Mouse (Mus musculus) forebrain, embryonic 10.5 days (tissue): ENCODE results near the gene Gm17359. TPM values are rescaled to one million over a fixed set of nuclear protein-coding genes. Genes with fewer than 3 reads are reported as not detected.

ENCODE experiments used
- DNase-seq: peaks from one replicate; pipeline ENCODE4 v3.0.0-alpha.2; 2017; ENCODE audit warnings: low spot score; ENCODE audit errors: extremely low spot score
- H3K27ac ChIP-seq: fragments of 300-500 bp; sonication (generic); 2 replicates; pipeline ENCODE4 v1.5.1; 2016; ENCODE audit warnings: mild to moderate bottlenecking
- H3K27me3 ChIP-seq: fragments of 300-500 bp; sonication (generic); 2 replicates; pipeline ENCODE4 v1.6.1; 2016; ENCODE audit warnings: mild to moderate bottlenecking; ENCODE audit not compliant: poor library complexity, severe bottlenecking
- H3K36me3 ChIP-seq: fragments of 300-500 bp; sonication (generic); replicated peaks from 2 replicates; pipeline ENCODE4 v1.6.1; 2016; ENCODE audit warnings: mild to moderate bottlenecking, moderate library complexity
- H3K4me1 ChIP-seq: fragments of 300-500 bp; sonication (generic); 2 replicates; pipeline ENCODE4 v1.6.1; 2016
- H3K4me3 ChIP-seq: fragments of 300-500 bp; sonication (generic); 2 replicates; pipeline ENCODE4 v1.5.1; 2016; ENCODE audit warnings: mild to moderate bottlenecking, moderate library complexity
- H3K9me3 ChIP-seq: fragments of 300-500 bp; sonication (generic); 2 replicates; pipeline ENCODE4 v1.6.1; 2016; ENCODE audit warnings: mild to moderate bottlenecking, moderate library complexity
- WGBS: fragments of 180-500 bp; shearing (Covaris S2); methylation state at CpG from one replicate; pipeline ENCODE4 v1.1.7; 2016; 5-methylcytosine and 5-hydroxymethylcytosine counted together
- polyA plus RNA-seq: library from polyadenylated mRNA; unstranded; fragments of >200 nt; fragmentation: Nextera tagmentation; extraction: Ambion mirVana; gene quantifications from 2 replicates; pipeline ENCODE4 v1.2.1, GENCODE M21; 2016

Gm17359 gene
- polyA plus RNA-seq, 1 experiment from 2014 or later = not detected

DNA sequence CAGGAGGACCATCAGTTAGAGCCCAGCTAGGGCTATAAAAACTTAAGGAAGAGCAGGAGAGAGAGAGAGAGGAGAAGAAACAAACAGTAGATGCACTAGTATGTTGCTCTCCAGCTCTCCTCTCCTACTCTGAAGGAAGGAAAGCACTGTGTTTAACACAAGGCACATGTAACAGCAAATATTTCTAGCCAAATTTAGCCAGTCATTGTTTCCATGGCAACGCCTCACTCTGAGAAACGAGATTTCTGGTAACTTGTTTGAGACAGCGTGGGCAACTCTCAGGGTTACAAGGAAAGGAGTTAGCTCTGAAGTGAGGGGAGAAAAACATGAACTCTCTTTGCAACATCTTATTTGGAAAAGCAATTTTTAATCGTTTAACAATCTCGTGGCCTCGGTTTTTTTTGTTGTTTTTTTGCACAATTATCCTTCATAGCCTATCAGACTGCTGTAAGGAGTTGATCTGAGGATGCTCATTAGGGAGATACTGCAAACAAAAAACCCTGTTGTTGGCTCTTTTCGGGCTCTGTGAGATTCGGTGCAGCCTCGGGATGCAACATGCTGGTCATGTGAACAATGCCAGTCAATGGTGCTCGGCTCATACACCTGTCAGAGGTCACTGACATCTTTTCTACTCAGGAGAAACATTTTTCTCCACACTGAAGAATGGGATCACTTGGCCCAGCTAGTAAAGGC is 22.3 kb upstream of the Gm17359 start:
- Histone ChIP-seq H3K36me3 (no peaks in the 10 kb centered on the region), H3K27me3 (no peaks in the 10 kb centered on the region), H3K4me1 (peaks cover 14% of the 10 kb centered on the region), H3K27ac (no peak overlapping the region), H3K9me3 (no peaks in the 10 kb centered on the region), H3K4me3 (no peak overlapping the region)
- 63% methylated on average over 10 of the region's 10 CpGs for WGBS
- DNase-seq = no peak

DNA sequence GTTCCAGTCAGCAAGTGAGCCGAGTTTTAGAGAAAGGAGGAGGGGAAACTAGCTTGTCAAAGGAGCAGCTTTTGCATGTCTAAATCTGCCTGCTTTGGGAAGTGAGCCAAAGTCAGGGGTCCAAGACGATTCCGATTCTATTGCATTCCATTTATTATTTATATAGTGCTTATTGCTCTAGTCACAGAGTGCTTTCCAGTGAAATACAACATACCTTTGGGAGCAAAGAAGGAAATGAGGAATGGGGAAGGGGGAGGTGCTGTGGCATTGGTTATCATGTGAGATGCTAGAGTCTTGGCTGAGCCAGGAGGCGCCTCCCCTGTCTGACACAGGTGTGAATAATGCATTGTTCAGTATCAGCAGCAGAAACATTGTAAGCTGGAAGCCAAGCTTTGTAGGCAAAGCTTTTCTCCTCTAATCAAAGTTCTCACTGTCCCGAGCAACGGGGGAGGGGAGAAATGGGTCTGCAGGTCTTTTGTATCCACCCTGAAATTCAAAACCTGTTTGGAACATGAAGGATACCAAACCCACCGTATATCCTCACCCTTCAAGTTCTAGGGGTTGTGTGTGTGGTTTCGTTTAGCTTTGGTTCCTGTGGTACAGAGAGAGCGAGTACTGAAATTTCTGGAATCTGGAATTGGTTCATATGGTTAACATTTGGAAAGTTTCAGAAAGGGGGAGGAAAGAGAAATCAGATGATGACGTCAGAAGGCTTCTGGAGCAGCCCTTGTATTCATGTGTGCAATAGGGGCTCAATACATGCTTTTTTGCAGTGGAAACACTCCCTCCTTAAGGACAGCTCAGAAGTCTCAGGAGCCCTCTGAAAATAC is 11.5 kb upstream of the Gm17359 start:
- H3K4me3 ChIP-seq = no peak overlapping the region
- peaks cover 34% of the 10 kb centered on the region for H3K4me1 ChIP-seq
- no peak overlapping the region for H3K27ac ChIP-seq
- H3K36me3 ChIP-seq = no peaks in the 10 kb centered on the region
- no peaks in the 10 kb centered on the region for H3K27me3 ChIP-seq
- no peaks in the 10 kb centered on the region for H3K9me3 ChIP-seq
- no peak for DNase-seq
- 41% methylated on average over 10 of the region's 10 CpGs for WGBS

DNA sequence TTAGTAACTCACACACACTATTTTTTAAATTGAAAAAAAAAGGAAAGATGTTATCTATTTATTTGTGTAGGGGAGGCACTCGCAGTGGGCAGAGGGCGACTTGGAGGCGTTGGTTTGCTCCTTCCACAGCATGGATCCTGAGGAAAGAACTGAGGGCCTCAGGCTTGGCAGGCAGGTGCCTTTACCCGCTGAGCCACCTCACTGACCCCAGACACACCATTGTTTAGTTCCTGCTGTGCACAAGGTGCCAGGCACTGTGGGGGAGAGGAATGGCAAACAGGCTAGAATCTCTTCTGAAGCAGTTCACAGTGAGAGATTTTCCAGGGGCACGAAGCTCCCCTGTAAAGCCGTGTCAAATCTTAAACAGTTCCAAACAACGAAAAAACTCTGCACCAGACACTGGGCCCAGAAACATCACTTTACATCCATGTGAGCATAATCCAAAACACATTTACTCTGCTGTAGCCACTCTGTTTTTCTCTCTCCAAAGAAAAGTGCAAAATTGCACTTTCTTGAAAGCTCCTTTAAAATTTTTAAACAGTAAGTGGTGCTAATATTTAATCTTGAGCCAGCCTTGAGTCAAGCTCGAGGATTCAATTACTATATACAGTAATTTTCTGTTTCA is 6.7 kb upstream of the Gm17359 start:
- Histone ChIP-seq H3K9me3 (no peaks in the 10 kb centered on the region), H3K36me3 (no peaks in the 10 kb centered on the region), H3K27ac (peak overlapping the region; percentile 56; the same call in 1 of the 2 replicates), H3K4me1 (peaks cover 35% of the 10 kb centered on the region), H3K27me3 (no peaks in the 10 kb centered on the region), H3K4me3 (no peak overlapping the region)
- WGBS = 14% methylated on average over 8 of the region's 8 CpGs
- DNase-seq = no peak

DNA sequence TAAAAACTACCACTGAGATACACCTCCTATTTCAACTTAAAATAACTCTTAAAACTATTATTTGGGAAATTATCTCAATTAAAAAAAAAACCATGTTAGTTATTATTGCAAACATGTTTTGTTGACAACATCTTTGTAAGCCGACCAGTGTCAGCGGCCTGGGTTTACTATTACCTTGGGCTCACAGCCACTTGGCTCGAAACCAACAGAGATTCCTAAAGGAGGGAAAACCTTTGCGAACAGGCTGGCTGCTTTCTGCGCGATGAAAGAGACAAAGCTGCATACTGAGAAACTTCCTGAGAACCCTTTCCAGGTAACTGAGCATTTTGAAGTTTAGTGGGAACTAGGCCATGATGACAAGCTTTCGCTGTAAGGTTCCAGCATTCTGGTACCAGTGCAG is 3.4 kb upstream of the Gm17359 start:
- no peaks in the 10 kb centered on the region for H3K27me3 ChIP-seq
- H3K36me3 ChIP-seq = no peaks in the 10 kb centered on the region
- no peak for DNase-seq
- 93% methylated on average over 7 of the region's 7 CpGs for WGBS
- H3K4me1 ChIP-seq = peaks cover 25% of the 10 kb centered on the region
- no peaks in the 10 kb centered on the region for H3K9me3 ChIP-seq
- H3K4me3 ChIP-seq = no peak overlapping the region
- no peak overlapping the region for H3K27ac ChIP-seq

DNA sequence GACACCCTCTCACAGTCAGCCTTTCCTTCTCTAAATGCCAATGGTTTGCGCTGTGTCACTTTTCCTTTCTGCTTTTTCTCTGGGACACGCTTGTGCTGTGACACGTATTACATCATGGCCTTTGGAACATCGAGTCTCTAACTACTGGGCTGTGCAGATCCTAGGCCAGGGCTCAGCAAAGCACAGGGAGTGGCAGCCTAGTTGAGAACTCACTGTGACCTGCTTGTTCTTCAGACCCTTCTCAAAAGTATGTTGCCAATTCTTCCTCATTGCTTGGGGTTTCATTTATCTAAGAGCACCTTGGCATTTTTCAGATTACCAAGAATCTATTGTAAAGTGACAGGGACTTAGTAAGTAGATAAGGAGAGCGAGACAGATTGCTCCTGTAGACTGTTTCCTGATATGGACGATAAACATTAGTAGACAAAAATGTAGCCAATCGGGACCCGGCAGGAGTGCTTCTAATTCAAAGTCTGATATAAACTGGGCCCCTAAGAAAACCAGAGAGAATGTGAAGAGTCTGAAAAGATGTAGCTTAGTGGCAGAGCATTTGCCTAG is 2.7 kb upstream of the Gm17359 start:
- Histone ChIP-seq H3K36me3 (no peaks in the 10 kb centered on the region), H3K4me1 (peaks cover 21% of the 10 kb centered on the region), H3K4me3 (no peak overlapping the region), H3K27me3 (no peaks in the 10 kb centered on the region), H3K9me3 (no peaks in the 10 kb centered on the region), H3K27ac (no peak overlapping the region)
- WGBS = 89% methylated on average over 8 of the region's 8 CpGs
- DNase-seq = no peak

DNA sequence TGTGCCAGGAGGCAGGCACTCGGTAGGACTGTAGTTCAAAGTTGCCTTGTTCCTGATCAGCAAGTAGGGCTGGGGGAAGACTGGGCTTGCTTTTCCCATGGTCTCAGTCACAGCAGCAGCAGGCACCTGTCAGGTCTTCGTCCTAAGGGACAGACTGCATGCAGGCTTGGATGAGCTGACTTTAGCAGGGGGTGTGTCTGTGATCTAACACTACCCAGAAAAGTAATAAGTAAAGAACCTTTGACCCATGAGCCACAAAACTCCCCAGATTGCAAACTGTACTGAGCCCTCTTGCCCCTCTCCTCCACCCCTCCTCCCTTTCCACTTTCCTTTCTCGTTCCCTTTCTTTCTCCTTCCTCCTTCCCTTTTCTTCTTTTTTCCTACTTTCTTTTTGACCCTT is 4.3 kb downstream of the Gm17359 start:
- Histone ChIP-seq H3K4me3 (no peak overlapping the region), H3K9me3 (no peaks in the 10 kb centered on the region), H3K27me3 (no peaks in the 10 kb centered on the region), H3K27ac (no peak overlapping the region), H3K36me3 (no peaks in the 10 kb centered on the region), H3K4me1 (no peaks in the 10 kb centered on the region)
- no peak for DNase-seq
- 64% methylated on average over 3 of the region's 3 CpGs for WGBS

DNA sequence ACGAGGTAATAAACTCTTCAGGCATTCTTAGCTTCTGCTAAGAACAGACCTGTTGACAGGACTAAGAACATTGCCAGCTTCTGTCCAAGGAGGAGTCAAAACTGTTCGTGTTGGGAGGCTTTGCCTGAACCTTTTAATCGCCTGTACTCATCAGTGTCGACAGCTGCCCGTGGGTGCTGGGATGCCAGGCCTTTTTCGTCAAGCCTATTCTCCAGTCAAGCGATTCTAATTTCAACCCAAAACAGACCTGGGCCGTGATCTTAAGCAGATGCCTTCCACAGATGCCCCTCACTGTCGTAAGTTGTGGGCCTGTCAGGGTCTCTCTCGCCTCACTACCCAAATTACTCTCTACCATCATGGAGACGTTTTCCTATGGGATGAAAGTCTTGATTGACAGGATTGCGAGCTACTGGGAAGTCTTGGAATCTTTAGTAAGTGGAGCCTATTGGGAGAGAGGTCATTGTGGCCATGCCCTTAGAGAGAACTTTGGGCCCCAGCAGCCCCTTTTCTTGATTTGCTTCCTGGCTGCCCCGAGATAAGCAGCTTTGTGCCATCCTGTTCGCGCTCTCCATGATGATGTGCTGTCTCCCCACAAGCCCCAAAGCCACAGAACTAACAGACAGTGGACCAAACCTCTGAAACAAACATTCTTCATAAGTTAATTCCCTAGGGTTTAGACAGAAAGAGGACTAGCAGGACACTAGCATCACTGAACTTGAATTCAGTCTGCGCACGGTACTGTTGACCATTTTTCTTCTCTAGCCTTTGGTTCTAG is 6.7 kb downstream of the Gm17359 start:
- Histone ChIP-seq H3K36me3 (no peaks in the 10 kb centered on the region), H3K4me3 (no peak overlapping the region), H3K27me3 (no peaks in the 10 kb centered on the region), H3K9me3 (no peaks in the 10 kb centered on the region), H3K27ac (no peak overlapping the region), H3K4me1 (no peaks in the 10 kb centered on the region)
- DNase-seq = no peak
- WGBS = 90% methylated on average over 17 of the region's 17 CpGs

DNA sequence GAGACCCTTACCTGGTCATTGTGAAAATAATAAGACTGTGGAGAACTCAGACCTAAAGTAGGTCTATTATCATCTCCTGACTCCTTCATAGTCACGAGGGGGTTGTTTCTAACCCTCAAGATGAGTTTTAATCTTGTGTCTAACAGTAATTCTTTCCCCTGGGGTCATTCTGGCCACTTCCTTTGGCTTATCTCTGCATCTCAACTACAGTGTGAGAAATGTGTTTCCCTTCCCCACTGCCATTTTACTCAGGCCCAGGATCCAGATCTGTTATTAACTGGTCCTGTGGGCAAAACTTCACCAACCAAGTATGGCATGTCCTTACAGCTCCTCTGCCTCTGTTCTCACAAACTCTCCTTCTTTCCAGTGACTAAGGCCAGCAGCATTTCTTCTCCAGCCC is 12.8 kb downstream of the Gm17359 start:
- 70% methylated on average over 1 of the region's 1 CpGs for WGBS
- H3K36me3 ChIP-seq = no peaks in the 10 kb centered on the region
- DNase-seq = no peak
- no peaks in the 10 kb centered on the region for H3K9me3 ChIP-seq
- no peaks in the 10 kb centered on the region for H3K27me3 ChIP-seq
- H3K27ac ChIP-seq = no peak overlapping the region
- no peaks in the 10 kb centered on the region for H3K4me1 ChIP-seq
- no peak overlapping the region for H3K4me3 ChIP-seq

DNA sequence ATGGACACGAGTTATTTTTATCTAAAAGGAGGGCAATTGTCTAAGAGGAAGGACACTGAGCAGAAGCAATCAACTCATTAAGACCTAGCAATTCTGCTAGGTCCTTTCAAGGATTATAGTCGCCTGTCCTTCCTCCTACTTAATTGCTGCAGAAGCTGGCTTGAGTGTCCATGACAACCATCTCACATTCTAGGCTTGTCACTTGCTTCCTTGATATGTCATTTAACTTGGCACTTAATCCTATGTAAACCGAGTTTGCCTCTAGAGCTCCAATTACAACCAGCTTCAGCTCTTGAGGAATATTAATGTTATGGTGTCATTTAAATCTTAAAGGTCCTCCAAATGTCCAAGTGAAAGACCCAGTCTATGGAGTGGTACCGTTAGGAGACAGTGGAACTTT is 22.3 kb downstream of the Gm17359 start:
- DNase-seq = no peak
- no peaks in the 10 kb centered on the region for H3K36me3 ChIP-seq
- no peaks in the 10 kb centered on the region for H3K9me3 ChIP-seq
- no peaks in the 10 kb centered on the region for H3K27me3 ChIP-seq
- no peak overlapping the region for H3K4me3 ChIP-seq
- peaks cover 17% of the 10 kb centered on the region for H3K4me1 ChIP-seq
- WGBS = 50% methylated on average over 4 of the region's 4 CpGs
- no peak overlapping the region for H3K27ac ChIP-seq

DNA sequence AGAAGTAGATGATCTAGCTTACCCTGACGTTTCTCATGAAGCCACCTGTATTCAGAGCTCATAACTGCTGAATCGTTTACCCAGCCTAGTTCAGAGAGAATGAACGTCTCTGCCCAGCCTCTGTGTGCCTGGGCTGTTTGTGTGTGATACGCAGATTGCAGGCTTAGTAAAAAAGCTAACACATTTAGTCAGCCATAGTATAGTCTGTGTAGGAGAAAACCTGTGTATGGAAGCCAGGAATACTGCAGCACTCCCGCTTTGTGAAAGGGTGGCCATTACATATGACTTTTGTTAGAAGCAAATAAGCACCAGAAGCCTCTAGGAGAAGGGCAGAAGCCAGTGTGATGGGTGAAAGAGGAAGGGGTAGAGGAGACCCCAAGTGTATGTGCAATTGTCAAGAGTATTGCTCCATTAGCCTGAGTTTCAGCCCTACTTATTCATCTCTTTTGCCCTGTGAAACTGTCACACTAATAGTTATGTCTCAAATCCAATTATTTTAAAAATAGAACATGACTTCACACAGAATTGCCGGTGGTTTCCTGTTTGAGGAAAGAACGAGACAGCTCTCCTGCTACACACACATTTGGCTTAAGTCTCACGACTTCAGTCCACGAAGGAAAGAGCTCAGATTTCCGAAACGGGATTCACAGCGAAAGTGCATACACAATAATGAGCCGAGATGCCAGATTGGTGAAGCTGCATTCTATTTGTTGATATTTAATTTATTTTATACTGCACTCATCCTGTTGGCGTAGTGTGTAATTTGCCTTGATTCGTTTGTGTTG is 24.0 kb downstream of the Gm17359 start:
- Histone ChIP-seq H3K4me1 (peaks cover 17% of the 10 kb centered on the region), H3K27me3 (no peaks in the 10 kb centered on the region), H3K27ac (no peak overlapping the region), H3K9me3 (no peaks in the 10 kb centered on the region), H3K4me3 (no peak overlapping the region), H3K36me3 (no peaks in the 10 kb centered on the region)
- DNase-seq = no peak
- 83% methylated on average over 15 of the region's 15 CpGs for WGBS

DNA sequence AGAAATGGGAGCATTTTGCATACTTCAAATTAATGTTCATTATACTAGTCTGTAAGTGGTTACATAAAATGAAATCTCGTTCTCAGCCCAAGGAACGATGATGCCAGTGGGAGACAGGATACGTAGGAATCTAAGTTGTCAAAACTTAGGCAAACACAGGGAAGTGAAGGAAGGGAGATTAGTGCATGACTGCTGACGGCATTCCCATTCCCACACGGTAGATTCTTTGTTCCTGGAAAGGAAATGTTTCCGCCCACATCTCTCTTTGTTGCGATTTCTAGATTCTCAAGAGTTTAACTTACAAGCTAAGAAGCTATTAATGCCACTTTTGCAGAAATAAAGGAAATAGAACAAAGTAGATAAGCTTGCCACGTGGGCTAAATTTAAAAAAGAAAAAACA is 29.6 kb downstream of the Gm17359 start:
- no peak overlapping the region for H3K4me3 ChIP-seq
- no peaks in the 10 kb centered on the region for H3K9me3 ChIP-seq
- no peak overlapping the region for H3K27ac ChIP-seq
- H3K27me3 ChIP-seq = no peaks in the 10 kb centered on the region
- H3K4me1 ChIP-seq = 0 out of 2 replicates have a peak, but pooled peaks cover 3% of the 10 kb centered on the region
- 73% methylated on average over 8 of the region's 8 CpGs for WGBS
- DNase-seq = no peak
- no peaks in the 10 kb centered on the region for H3K36me3 ChIP-seq

DNA sequence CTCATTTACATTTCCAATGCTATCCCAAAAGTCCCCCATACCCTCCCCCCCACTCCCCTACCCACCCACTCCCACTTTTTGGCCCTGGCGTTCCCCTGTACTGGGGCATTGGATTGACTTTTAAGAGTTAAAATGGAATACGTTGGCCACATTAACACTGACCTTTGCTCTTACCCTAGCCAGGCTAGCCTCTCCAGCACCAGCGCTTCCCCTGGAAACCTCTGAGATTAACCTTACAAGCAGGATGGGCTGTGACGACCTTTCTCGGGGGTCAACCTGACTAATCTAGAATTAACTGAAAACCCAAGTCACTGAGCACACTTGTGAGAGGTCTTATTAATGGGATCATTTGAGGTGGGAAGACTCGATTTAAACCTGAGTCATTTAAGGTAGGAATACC is 31.8 kb downstream of the Gm17359 start:
- DNase-seq = no peak
- WGBS = 66% methylated on average over 6 of the region's 6 CpGs
- H3K9me3 ChIP-seq = no peaks in the 10 kb centered on the region
- H3K27me3 ChIP-seq = no peaks in the 10 kb centered on the region
- H3K27ac ChIP-seq = no peak overlapping the region
- 0 out of 2 replicates have a peak, but pooled peaks cover 3% of the 10 kb centered on the region for H3K4me1 ChIP-seq
- H3K4me3 ChIP-seq = no peak overlapping the region
- no peaks in the 10 kb centered on the region for H3K36me3 ChIP-seq
